Mouse (Mus musculus): ENCODE results near the gene Dennd2a.
A peak's percentile ranks its signal among the peaks of the same experiment; 100 is the strongest.

Gene Dennd2a

GRCm38 (mm10) chr6:39556900-39557659, 587 bp downstream of the Dennd2a start:
- no peak for DNase-seq (ENCODE audit: low spot score)

- no peak for DNase-seq (ENCODE audit: low spot score)
These were observed 2.1 kb downstream of the Dennd2a start for GRCm38 (mm10) chr6:39555648-39555945.

DNA sequence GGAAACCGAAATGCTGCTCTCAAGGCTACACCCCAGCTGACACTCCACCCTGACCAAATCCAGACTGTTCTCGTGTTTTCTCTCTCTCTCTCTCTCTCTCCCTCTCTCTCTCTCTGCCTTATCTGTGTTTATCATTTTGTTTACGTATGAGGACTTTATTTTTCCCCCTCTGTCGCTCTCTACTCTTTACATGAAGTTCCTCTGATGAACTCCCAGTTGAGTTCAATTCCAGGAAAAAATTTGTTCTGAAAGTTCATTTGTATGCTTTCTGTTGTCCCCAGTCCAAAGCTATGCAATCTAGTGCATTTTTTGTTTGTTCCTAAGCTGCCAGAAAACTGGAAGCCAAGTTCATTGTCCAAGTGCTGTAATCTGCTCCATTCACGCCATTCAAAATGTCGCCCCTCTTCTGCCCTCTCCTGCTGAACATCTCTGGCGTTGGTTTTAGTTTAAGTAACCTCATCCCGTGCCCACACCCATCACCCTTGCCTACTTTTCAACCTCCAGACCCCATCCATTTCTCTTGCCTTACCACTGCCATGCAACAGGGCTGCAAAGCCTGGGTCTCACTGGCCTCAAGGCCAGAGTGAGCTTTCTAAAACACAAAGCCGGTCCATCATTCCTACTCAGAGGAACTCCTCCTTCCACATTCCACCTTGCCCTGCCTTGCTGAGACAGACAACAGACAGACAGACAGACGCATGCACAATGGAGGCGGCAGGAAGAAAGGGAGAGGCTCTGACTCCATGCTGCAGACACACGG, 2.6 kb downstream of the Dennd2a start:
- DNase-seq (ENCODE audit: low spot score): no peak

DNA sequence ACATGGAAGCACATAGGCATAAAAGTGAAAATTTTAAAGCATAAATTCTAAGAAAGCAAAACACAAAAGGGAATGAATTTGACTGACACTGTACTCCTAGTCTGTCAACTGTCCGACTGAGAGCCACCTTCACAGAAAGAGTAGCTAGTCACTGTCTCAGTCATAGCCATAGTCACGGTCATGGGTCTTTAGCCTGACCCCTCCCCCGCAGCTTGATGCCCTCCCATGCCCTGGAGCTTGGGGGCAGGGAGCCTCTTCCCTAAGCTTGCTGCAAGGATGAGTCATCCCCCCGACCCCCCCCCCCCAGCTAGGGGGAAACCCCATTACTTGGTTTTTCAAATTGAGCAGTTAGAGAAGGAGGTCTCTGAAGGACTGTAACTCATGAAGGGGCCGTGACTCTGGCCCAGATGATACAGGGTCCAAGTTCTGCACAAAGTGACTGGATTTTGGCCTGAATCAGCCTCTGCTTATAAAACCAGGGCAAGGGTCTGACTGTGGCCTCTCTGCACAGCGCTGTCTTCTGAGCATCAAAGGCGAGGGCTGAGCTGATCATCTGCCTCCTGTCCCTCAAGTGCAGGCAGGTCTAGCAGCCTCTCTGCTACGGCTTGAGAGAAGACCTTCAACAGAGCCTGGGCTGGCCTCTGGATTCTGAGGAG, 5.6 kb downstream of the Dennd2a start:
- DNase-seq (ENCODE audit: low spot score): no peak

GRCm38 (mm10) chr6:39548030-39548429, 9.6 kb downstream of the Dennd2a start:
- no peak for DNase-seq (ENCODE audit: low spot score)

DNA sequence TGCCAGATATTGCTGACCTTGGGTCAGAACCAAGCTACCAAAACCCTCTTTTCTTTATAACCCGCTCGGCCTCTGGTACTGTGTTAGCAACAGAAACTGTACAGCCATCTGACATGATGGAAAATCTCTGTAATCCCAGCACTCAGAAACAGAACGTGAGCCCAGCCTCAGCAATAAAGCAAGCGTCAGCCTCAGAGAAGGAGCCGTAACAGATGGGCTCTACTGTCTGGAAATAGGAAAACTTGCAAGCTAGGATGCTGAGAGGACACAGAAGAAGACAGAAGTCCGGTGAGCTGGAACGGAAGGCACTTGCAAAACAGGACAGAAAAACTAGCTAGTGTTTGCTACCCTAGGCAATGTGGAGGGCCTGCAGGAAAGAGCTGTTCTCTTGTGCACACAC, 12.2 kb downstream of the Dennd2a start:
- DNase-seq (ENCODE audit: low spot score): no peak

- DNase-seq (ENCODE audit: low spot score): peak; percentile 53
These were observed 13.8 kb downstream of the Dennd2a start for GRCm38 (mm10) chr6:39543769-39544420.

GRCm38 (mm10) chr6:39542631-39543597, 14.8 kb downstream of the Dennd2a start:
- peak; percentile 61 for DNase-seq (ENCODE audit: low spot score)

- no peak for DNase-seq (ENCODE audit: low spot score)
These were observed 17.1 kb downstream of the Dennd2a start for GRCm38 (mm10) chr6:39540563-39540962.

DNA sequence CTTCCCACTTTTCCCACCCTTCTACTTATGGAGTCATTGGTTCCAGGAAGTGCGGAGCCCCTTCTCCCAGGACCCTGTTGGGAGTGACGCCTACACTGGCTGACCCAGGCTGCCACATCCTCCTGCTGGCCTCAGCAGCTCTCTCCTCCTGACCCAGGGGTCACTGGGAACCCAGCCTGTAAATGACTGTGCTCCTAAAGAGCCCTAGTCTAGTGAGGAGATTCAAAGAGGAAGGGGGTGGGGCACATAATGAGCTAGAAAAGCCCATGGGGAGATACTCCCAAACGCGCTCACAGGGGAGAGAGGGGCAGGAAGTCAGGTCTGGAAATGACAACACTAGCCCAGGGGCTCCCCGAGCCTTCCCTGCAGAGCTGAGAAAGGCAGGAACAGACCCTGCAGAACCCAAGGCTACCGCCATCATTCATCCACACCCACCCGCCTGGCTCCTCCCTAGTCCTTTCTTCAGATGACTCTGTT, 17.9 kb downstream of the Dennd2a start:
- DNase-seq (ENCODE audit: low spot score): peak; percentile 50

DNA sequence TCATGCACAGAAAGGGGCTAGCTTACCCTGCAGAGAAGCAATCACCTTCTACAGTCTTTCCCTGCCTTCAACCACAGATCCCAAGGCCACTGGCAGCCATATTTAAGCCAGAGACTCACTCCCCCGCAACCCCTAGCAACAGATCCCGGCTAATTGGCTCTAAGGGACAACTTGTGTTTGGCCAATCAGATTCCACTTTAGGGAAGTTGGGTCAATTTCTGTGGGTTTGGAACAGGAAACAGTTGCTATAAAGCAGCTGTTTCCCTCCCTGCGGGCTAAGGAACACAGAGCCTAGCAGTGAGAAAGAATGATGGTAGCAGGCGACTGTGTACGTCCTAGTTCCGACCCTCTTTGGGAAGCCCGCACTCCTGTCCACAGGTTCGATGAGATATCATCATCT, 19.4 kb downstream of the Dennd2a start:
- no peak for DNase-seq (ENCODE audit: low spot score)

GRCm38 (mm10) chr6:39537276-39537675, 20.4 kb downstream of the Dennd2a start:
- no peak for DNase-seq (ENCODE audit: low spot score)

GRCm38 (mm10) chr6:39536621-39537020, 21.0 kb downstream of the Dennd2a start:
- DNase-seq (ENCODE audit: low spot score): no peak

- DNase-seq (ENCODE audit: low spot score): no peak
These were observed 22.7 kb downstream of the Dennd2a start for GRCm38 (mm10) chr6:39534944-39535343.

DNA sequence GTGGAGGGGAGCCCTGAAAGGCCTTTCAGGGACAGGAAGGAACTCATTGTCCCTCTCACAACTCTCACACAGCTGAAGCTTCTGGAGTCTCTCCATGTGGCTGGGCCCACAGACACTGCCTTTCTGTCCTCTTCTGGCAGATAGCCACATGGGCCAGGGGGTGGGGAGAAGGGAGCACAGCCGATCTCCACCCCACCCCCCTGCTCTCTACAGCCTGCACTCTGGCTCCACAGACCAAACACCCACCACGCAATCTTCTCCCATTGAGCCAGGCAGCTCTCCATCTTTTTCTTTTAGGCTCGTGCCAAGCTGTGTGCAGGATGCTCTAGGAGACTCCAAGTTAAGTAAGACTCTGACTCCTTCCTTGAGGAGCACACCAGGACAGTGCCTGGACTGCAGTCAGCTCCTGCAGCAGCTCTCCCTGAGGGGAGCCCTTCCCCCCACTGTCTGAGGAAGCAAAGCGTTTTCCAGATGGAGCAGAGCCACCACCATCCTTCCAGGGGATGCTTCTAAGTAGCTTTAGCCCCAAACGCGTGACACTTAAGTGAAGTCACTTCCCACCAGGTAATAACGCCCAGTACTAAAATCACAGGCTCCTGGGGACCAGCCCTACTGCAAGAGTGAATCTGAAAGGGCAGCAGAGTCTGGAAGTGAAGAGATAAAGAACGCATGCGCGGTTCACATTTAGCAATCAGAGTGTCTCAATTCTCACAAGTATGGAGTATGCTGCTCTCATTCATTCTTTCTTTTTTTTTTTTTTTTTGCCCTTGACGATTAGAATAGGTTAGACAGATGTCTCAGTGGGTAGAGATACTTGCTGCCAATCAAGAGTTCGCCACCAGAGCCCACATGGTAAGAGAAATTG, 28.8 kb downstream of the Dennd2a start:
- peak; percentile 25 for DNase-seq (ENCODE audit: low spot score)

- no peak for DNase-seq (ENCODE audit: low spot score)
These were observed 29.9 kb downstream of the Dennd2a start for GRCm38 (mm10) chr6:39527811-39528210.

GRCm38 (mm10) chr6:39527337-39527784, 30.3 kb downstream of the Dennd2a start:
- DNase-seq (ENCODE audit: low spot score): peak; percentile 28

DNA sequence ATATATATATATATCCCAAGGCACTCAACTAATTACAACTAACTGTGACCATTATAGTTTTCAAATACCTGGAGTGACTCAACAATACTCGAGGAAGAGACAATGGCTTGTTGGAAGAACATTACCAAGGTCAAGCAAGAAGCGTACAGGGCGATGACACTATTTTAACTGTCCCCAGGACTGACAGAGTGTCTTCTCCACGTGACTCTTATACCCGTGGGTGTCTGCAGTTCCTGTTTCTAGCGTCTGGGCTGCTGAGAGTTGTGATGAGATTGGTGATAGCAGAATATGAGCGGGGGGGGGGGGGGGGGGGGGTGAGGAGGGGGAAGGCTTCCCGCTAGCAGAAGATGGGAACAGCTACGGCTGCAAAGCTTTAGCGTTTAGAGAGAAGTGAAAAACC, 30.9 kb downstream of the Dennd2a start:
- DNase-seq (ENCODE audit: low spot score): peak; percentile 29

DNA sequence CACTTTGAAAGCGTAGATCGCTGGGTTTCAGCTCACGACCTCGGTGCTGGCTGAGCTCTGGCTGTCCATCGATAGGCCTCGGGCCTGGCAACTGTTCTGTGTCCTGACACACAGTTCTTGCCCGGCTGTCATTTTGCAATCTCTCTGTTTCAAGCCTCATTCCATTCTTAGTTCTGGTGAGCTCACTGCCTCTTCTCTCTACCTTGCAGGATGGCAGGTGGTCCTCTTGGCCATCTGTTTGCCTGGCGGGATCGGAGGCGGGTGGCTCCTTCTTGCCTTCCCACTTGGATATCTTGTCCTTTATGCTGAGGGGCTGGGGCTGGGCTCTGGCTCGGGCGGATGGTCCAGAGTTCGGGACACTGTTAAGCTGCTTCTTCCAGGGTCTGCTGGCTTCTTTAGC, 34.5 kb downstream of the Dennd2a start:
- no peak for DNase-seq (ENCODE audit: low spot score)

DNA sequence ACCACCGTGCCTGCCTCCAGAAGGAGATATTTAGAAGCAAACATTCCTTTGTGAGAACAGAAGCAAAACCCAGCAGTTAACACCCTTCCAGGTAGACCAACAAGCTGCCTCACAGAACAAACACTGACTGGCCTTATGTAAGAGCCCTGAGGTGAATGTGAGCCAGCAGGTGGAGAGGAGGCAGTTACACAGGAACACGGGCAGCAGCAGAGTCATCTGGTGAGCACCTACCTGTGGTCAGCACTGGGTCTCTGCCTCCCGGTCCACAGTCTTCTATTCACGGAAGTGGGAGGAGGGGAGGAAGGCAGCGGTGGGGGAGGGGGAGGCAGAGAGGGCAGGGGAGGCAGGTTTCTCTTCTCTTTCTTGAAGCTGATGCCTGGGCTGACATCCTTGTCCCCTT, 35.2 kb downstream of the Dennd2a start:
- peak; percentile 77 for DNase-seq (ENCODE audit: low spot score)
